In the genomic region with DNA sequence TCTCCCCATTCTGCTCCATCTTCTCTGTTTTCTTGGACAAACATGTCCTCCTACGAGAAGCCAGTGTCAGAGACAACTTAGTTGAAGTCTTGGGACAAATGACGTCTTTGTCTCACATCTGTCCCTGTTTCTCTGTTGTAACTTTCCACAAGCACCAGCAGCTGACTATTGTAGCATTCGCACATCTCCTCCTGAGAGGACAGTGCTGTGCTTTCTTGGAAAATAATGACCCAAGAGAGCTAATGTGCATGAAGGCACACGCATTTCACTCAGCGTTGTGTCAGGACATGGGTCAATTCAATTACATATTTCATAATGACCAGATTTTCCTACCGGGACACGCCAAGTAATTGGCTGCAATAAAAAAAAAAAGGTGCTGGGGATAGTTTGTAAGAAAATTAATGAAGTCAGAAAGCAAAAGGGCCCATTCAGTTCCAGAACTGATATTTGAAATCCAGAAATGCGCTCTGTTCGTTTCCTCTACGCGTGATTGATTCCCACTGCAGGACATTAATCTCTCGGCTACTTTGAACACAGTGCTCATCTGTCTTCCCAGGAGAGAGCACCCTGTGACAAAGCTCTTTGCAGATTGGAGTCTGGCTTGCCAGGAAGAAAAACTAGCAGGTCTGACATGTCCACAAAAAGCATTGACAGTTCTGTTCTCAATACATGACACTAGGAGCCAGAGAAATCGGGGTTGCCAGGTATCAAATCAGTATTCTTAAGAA, we compare ENCODE assay signal across 17 mouse cellular contexts.
DNase-seq lines count a peak whose midpoint lies in the region; ATAC-seq and TF ChIP-seq lines count a peak whose summit lies in the region.
"Had no signal": no experiment of that assay in that cellular context is flagged by ENCODE, and none has a peak within 500 bp of the region (broad histone marks: within the 10 kb centered on the region; RNA-seq: fewer than 3 reads in every experiment).

No protein-coding gene starts in this region.

- H3K4me1 ChIP-seq in lung, embryonic 16.5 days (replicated peaks; ENCODE audit: control insufficient read depth, insufficient read depth, low read length), result no peaks in the 10 kb centered on the region; the same call in 1 of the 2 replicates
- H3K4me1 ChIP-seq: forebrain, embryonic 12.5 days; liver, embryonic 15.5 days had no signal

- H3K4me2 ChIP-seq in lung, embryonic 16.5 days (ENCODE audit: low read depth, low read length), result no peak overlapping the region
- H3K4me2 ChIP-seq: forebrain, embryonic 12.5 days; limb, embryonic 12.5 days; liver, embryonic 15.5 days; midbrain, embryonic 12.5 days; neural tube, embryonic 13.5 days had no signal

- no peaks in the 10 kb centered on the region for H3K9me3 ChIP-seq in lung, embryonic 16.5 days (ENCODE audit: control insufficient read depth, low read length)
- H3K9me3 ChIP-seq: forebrain, embryonic 12.5 days; limb, embryonic 12.5 days; liver, embryonic 15.5 days; midbrain, embryonic 12.5 days; neural tube, embryonic 13.5 days had no signal

- TF ChIP-seq CTCF in brain, embryonic 14.5 days (IDR thresholded peaks at IDR 0.05; ENCODE audit: borderline replicate concordance, extremely low read depth, insufficient read depth, insufficient read length), result no peak

- no peaks in the 10 kb centered on the region for H3K27me3 ChIP-seq in lung, embryonic 16.5 days (ENCODE audit: control insufficient read depth, insufficient read depth, low read depth, low read length)
- H3K27me3 ChIP-seq: forebrain, embryonic 12.5 days; liver, embryonic 15.5 days; midbrain, embryonic 12.5 days; neural tube, embryonic 13.5 days; Patski had no signal

- H3K36me3 ChIP-seq in lung, embryonic 16.5 days (ENCODE audit: control insufficient read depth, insufficient read depth, low read length), result no peaks in the 10 kb centered on the region
- H3K36me3 ChIP-seq: forebrain, embryonic 12.5 days; limb, embryonic 12.5 days; liver, embryonic 15.5 days; midbrain, embryonic 12.5 days; neural tube, embryonic 13.5 days had no signal

- 52% methylated on average over 13 of the region's 13 CpGs for WGBS in lung, embryonic 16.5 days

- H3K27ac ChIP-seq in lung, embryonic 16.5 days (ENCODE audit: low read length), result 0 out of 2 replicates have a peak overlapping the region, but pooled peaks have one; percentile 9
- H3K27ac ChIP-seq: forebrain, embryonic 12.5 days; limb, embryonic 12.5 days; liver, embryonic 15.5 days; midbrain, embryonic 12.5 days; neural tube, embryonic 13.5 days had no signal

- H3K4me3 ChIP-seq in lung, embryonic 16.5 days (ENCODE audit: low read length), result no peak overlapping the region
- H3K4me3 ChIP-seq: forebrain, embryonic 12.5 days; limb, embryonic 12.5 days; liver, embryonic 15.5 days; midbrain, embryonic 12.5 days; neural tube, embryonic 13.5 days had no signal

- ATAC-seq in lung, embryonic 16.5 days (ENCODE audit: low read depth), result peak; percentile 84
- ATAC-seq: Patski had no signal

- peak; percentile 11 for DNase-seq in embryo, embryonic 10.5 days (ENCODE audit: low spot score)
- DNase-seq in embryo, embryonic 9.5 days (ENCODE audit: extremely low spot score), result no peak
- DNase-seq in lung, postnatal 4 days, result no peak
- peak; percentile 26 for DNase-seq in brain, embryonic 14.5 days (ENCODE audit: low read depth)
- peak; percentile 13 for DNase-seq in lung, postnatal 36 days
- no peak for DNase-seq in right cerebral cortex, postnatal 25 days
- no peak for DNase-seq in kidney, postnatal 36 days
- DNase-seq: cerebellum, adult 11-12 months; kidney, adult 9 months; thymus, postnatal 14 days had no signal

- H3K9ac ChIP-seq in lung, embryonic 16.5 days (ENCODE audit: low read length), result no peak overlapping the region
- H3K9ac ChIP-seq: forebrain, embryonic 12.5 days; limb, embryonic 12.5 days; liver, embryonic 15.5 days; midbrain, embryonic 12.5 days; neural tube, embryonic 13.5 days had no signal

- no peak for TF ChIP-seq POLR2A in brain, embryonic 14.5 days (IDR thresholded peaks at IDR 0.05; ENCODE audit: borderline replicate concordance, extremely low read depth, insufficient read depth, insufficient read length, poor library complexity, severe bottlenecking)

Comparison
In these comparisons a context has a peak if more than half of its experiments do, and no peak if none do; other contexts are left out.
1. DNase-seq: peak in embryo, embryonic 10.5 days (single experiment), brain, embryonic 14.5 days (single experiment) and lung, postnatal 36 days (single experiment); none in embryo, embryonic 9.5 days (single experiment), lung, postnatal 4 days (0 of 2), right cerebral cortex, postnatal 25 days (single experiment) and kidney, postnatal 36 days (0 of 2).